Mouse (Mus musculus) cortical plate, adult 2 months (tissue): ENCODE measurements around the gene G0s2.

Source experiments
- CTCF ChIP-seq: fragments of 200-500 bp; IDR thresholded peaks from 2 replicates; pipeline ENCODE4 v1.5.1; 2011; ENCODE audit warnings: mild to moderate bottlenecking, control low read depth, low read length; ENCODE audit not compliant: insufficient read depth; ENCODE audit errors: extremely low read depth
- POLR2A ChIP-seq: fragments of 200-500 bp; IDR thresholded peaks from 2 replicates; pipeline ENCODE4 v1.6.1; 2011; ENCODE audit warnings: mild to moderate bottlenecking, low read length, control low read depth; ENCODE audit not compliant: insufficient read depth; ENCODE audit errors: extremely low read depth

DNA sequence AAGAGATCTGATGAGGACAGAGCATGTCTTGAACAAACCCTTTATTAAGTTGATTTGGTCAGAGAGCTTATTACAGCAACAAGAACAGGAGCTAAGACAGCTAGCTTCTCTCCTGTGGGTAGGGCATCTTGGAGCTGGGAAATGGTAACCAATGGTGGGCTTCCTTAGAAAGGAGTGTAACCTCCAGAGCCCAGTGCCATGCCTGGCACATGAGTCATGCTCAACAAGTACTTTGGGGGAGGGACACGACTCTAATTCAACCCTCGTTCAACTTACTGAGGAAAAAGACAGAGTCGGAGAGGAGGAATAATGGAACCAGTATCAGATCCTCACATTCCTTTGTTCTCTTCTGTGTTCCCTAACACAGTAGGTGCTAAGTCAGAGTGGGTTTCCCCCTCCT lies 46.7 kb upstream of the G0s2 start:
- TF ChIP-seq CTCF (no peak), POLR2A (no peak)
